Mouse (Mus musculus): Measurements from ENCODE around the gene Fam184a.

DNA sequence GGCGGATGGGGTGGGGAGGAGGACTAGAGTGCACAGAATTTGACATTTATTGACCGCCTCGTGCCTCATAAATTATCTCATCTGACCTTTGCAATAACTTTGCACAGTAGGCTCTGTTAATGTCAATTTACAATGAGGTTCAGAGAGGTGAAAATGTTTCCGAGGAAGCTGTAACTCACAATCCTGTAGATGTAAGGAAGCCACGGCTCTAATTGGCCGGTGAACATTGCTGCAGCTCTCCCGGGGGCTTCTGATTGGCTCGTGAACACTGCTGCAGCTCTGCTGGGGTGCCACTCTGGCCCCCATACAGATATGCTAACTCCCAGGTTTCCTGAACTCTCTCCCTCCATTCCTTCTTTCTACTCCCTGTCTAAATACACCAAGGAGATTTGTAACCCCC is 12.1 kb downstream of the Fam184a start:
- TF ChIP-seq CTCF (IDR thresholded peaks at IDR 0.05; ENCODE audit: insufficient read depth, low read depth, low read length) (no peak), POLR2A (IDR thresholded peaks at IDR 0.05; ENCODE audit: insufficient read depth, low read depth, low read length) (no peak)

Data from olfactory bulb, adult 2 months (tissue).